Mouse (Mus musculus): ENCODE measurements around the gene Rasip1.

GRCm38 (mm10) chr7:45589898-45590297 lies 37.4 kb upstream of the Rasip1 start:
- TF ChIP-seq CTCF (conservative IDR thresholded peaks at IDR 0.05; ENCODE audit: low read length): no peak
- no peak for TF ChIP-seq NANOG (IDR thresholded peaks at IDR 0.05; ENCODE audit: borderline replicate concordance, low read length)

Measured in E14TG2a.4 (cell line).